Mouse (Mus musculus): Measurements from ENCODE around the gene Spcs2. TPM values are rescaled to one million over a fixed set of nuclear protein-coding genes. Genes with fewer than 3 reads are reported as not detected.

Spcs2 gene
- polyA plus RNA-seq, 1 experiment from 2014 or later, result 301 TPM

DNA sequence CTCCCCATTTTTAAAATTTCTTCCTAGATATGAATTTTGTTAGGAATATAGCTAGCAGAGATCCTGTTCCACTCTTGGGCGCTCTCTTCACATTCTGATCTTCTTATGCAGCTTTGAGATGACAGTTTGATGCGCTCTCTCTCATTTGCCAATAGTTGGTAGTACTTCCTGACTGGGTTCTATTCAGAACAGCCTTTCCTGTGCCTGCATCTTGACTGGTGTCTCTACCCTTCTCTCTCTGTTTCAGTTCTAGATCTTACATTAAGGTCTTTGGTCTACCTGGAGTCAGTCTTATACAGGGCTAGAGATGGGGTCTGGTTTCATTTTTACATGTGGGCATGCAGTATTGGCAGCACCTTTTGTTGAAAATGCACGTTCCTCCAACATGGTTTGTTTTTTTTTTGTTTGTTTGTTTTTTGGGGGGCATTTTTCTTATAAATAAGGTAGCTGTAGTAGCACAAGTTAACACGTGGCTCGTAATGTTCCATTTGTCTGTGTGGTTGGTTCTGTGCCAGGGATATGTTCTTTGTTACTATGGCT is 28.9 kb downstream of the Spcs2 start:
- Histone ChIP-seq H3K36me3 (ENCODE audit: control insufficient read depth, insufficient read depth, low read length) (peaks cover 12% of the 10 kb centered on the region), H3K4me3 (ENCODE audit: low read depth, low read length) (no peak overlapping the region), H3K4me2 (no peak overlapping the region), H3K9me3 (ENCODE audit: control insufficient read depth, low read length) (no peaks in the 10 kb centered on the region), H3K27ac (ENCODE audit: low read depth, low read length) (no peak overlapping the region), H3K27me3 (replicated peaks; ENCODE audit: control insufficient read depth, insufficient read depth, low read length) (no peaks in the 10 kb centered on the region), H3K9ac (ENCODE audit: low read depth, low read length) (no peak overlapping the region), H3K4me1 (replicated peaks; ENCODE audit: control insufficient read depth, insufficient read depth, low read length) (peaks cover 4% of the 10 kb centered on the region)
- no peak for ATAC-seq (replicated peaks; ENCODE audit: low FRiP score)
- DNase-seq (ENCODE audit: low spot score), result no peak
- WGBS, result 83% methylated on average over 5 of the region's 5 CpGs

DNA sequence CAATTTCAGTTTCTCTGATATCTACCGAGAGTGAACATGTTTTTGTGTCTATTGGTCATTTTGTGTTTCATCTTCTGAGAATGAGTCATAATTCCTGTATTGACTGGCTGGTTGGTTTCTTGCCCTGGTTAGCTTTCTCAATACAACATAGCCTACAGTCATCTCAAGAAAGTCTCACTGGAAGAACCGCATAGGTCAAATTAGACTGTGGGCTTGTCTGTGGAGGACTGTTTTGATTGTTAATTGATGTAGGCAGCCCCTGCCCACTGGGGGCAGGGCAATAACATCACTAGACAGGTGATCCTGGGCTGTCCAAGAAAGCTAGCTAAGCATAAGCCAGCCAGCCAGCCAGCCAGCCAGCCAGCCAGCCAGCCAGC is 29.4 kb downstream of the Spcs2 start:
- Histone ChIP-seq H3K36me3 (ENCODE audit: control insufficient read depth, insufficient read depth, low read length) (peaks cover 9% of the 10 kb centered on the region), H3K9me3 (ENCODE audit: control insufficient read depth, low read length) (no peaks in the 10 kb centered on the region), H3K4me2 (no peak overlapping the region), H3K9ac (ENCODE audit: low read depth, low read length) (no peak overlapping the region), H3K27me3 (replicated peaks; ENCODE audit: control insufficient read depth, insufficient read depth, low read length) (no peaks in the 10 kb centered on the region), H3K27ac (ENCODE audit: low read depth, low read length) (no peak overlapping the region), H3K4me1 (replicated peaks; ENCODE audit: control insufficient read depth, insufficient read depth, low read length) (peaks cover 4% of the 10 kb centered on the region), H3K4me3 (ENCODE audit: low read depth, low read length) (no peak overlapping the region)
- ATAC-seq (replicated peaks; ENCODE audit: low FRiP score) (no peak), DNase-seq (ENCODE audit: low spot score) (no peak)
- WGBS, result 89% methylated on average over 2 of the region's 2 CpGs

DNA sequence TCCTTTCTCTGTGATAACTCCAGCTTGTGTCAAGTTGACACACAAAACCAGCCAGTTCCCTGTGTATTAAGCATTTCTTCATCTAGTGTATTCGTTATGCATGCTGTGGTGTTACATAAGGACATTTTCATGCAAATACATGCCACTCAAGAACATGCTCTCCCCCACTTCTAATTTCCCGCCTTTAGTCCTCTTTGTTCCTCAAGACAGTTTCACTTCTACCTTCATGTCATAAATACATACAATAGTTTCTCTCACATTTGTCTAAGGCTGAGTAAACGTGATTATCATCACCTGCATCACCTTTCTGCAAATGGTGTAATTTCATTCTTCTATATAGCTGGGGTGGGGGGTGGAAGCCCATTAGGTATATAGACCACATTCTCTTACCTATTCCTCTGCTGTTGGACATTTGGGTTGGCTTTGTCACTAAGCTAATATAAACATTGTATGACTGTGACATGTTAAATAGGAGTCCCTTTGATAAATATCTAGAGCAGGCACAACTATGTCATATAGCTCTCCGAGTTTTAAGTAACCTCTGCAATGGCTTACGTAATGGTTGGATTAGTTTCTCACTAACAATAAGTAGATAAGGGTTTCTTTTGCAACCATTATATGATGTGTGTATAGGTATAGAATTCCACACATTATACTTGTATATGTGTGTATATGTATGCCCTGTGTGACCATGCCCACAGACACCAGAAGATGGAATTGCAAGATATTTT is 30.0 kb downstream of the Spcs2 start:
- Histone ChIP-seq H3K9me3 (ENCODE audit: control insufficient read depth, low read length) (no peaks in the 10 kb centered on the region), H3K4me3 (ENCODE audit: low read depth, low read length) (no peak overlapping the region), H3K27me3 (replicated peaks; ENCODE audit: control insufficient read depth, insufficient read depth, low read length) (no peaks in the 10 kb centered on the region), H3K4me2 (no peak overlapping the region), H3K27ac (ENCODE audit: low read depth, low read length) (no peak overlapping the region), H3K36me3 (ENCODE audit: control insufficient read depth, insufficient read depth, low read length) (peaks cover 5% of the 10 kb centered on the region), H3K4me1 (replicated peaks; ENCODE audit: control insufficient read depth, insufficient read depth, low read length) (peaks cover 8% of the 10 kb centered on the region), H3K9ac (ENCODE audit: low read depth, low read length) (no peak overlapping the region)
- no peak for DNase-seq (ENCODE audit: low spot score)
- WGBS, result 76% methylated on average over 5 of the region's 5 CpGs
- no peak for ATAC-seq (replicated peaks; ENCODE audit: low FRiP score)

GRCm38 (mm10) chr7:99828083-99828570 is 35.1 kb downstream of the Spcs2 start, which contains the start of gene Neu3:
Neu3 (minus strand) TSS chr7:99828417.
- peaks cover 36% of the 10 kb centered on the region for H3K4me1 ChIP-seq (replicated peaks; ENCODE audit: control insufficient read depth, insufficient read depth, low read length)
- peak within 1 kb of the TSS; percentile 81 for H3K9ac ChIP-seq (ENCODE audit: low read depth, low read length)
- H3K4me3 ChIP-seq (ENCODE audit: low read depth, low read length), result peak within 1 kb of the TSS; percentile 75
- peak; percentile 92 for ATAC-seq (replicated peaks; ENCODE audit: low FRiP score)
- peak within 1 kb of the TSS; percentile 83 for H3K27ac ChIP-seq (ENCODE audit: low read depth, low read length)
- WGBS, result under 1% methylated on average over 26 of the region's 26 CpGs
- no peaks in the 10 kb centered on the region for H3K36me3 ChIP-seq (ENCODE audit: control insufficient read depth, insufficient read depth, low read length)
- peak within 1 kb of the TSS; percentile 72 for H3K4me2 ChIP-seq
- H3K9me3 ChIP-seq (ENCODE audit: control insufficient read depth, low read length), result no peaks in the 10 kb centered on the region
- H3K27me3 ChIP-seq (replicated peaks; ENCODE audit: control insufficient read depth, insufficient read depth, low read length), result no peaks in the 10 kb centered on the region
- DNase-seq (ENCODE audit: low spot score), result peak; percentile 90

DNA sequence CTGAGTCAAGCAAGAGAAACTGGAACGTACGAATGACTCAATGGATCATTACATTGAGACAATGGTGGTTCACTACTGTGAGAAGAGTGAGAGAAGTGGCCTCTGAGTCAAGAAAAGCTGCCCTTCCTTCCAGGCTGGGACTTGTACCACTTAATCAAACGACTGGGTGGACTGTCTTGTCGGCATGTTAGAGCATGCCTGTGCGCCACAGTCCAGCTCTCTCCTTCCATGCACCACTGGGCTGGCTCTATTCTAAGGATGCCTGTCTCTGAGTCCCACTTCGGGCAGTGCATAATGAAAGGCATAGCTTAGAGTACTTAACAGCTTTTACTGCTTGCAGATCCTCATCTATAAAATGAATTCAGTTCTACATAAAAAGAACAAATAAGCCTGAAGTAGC is 37.2 kb downstream of the Spcs2 start:
- 65% methylated on average over 6 of the region's 6 CpGs for WGBS
- H3K9ac ChIP-seq (ENCODE audit: low read depth, low read length), result no peak overlapping the region
- H3K4me1 ChIP-seq (replicated peaks; ENCODE audit: control insufficient read depth, insufficient read depth, low read length), result peaks cover 51% of the 10 kb centered on the region
- no peaks in the 10 kb centered on the region for H3K36me3 ChIP-seq (ENCODE audit: control insufficient read depth, insufficient read depth, low read length)
- 0 out of 2 replicates have a peak overlapping the region, but pooled peaks have one; percentile 17 for H3K4me3 ChIP-seq (ENCODE audit: low read depth, low read length)
- no peaks in the 10 kb centered on the region for H3K27me3 ChIP-seq (replicated peaks; ENCODE audit: control insufficient read depth, insufficient read depth, low read length)
- ATAC-seq (replicated peaks; ENCODE audit: low FRiP score) (no peak), DNase-seq (ENCODE audit: low spot score) (no peak)
- peak overlapping the region; percentile 70 for H3K4me2 ChIP-seq
- H3K9me3 ChIP-seq (ENCODE audit: control insufficient read depth, low read length), result no peaks in the 10 kb centered on the region
- peak overlapping the region; percentile 83 for H3K27ac ChIP-seq (ENCODE audit: low read depth, low read length)

- Histone ChIP-seq H3K27ac (ENCODE audit: low read depth, low read length) (peak overlapping the region; percentile 83), H3K27me3 (replicated peaks; ENCODE audit: control insufficient read depth, insufficient read depth, low read length) (no peaks in the 10 kb centered on the region), H3K4me1 (replicated peaks; ENCODE audit: control insufficient read depth, insufficient read depth, low read length) (peaks cover 51% of the 10 kb centered on the region), H3K4me3 (ENCODE audit: low read depth, low read length) (peak overlapping the region; percentile 26), H3K36me3 (ENCODE audit: control insufficient read depth, insufficient read depth, low read length) (no peaks in the 10 kb centered on the region), H3K9ac (ENCODE audit: low read depth, low read length) (peak overlapping the region; percentile 42; the same call in 1 of the 2 replicates), H3K9me3 (ENCODE audit: control insufficient read depth, low read length) (no peaks in the 10 kb centered on the region), H3K4me2 (peak overlapping the region; percentile 70)
- no peak for DNase-seq (ENCODE audit: low spot score)
- 55% methylated on average over 9 of the region's 9 CpGs for WGBS
- ATAC-seq (replicated peaks; ENCODE audit: low FRiP score), result peak; percentile 18
These were observed 37.8 kb downstream of the Spcs2 start for GRCm38 (mm10) chr7:99825511-99825910.

DNA sequence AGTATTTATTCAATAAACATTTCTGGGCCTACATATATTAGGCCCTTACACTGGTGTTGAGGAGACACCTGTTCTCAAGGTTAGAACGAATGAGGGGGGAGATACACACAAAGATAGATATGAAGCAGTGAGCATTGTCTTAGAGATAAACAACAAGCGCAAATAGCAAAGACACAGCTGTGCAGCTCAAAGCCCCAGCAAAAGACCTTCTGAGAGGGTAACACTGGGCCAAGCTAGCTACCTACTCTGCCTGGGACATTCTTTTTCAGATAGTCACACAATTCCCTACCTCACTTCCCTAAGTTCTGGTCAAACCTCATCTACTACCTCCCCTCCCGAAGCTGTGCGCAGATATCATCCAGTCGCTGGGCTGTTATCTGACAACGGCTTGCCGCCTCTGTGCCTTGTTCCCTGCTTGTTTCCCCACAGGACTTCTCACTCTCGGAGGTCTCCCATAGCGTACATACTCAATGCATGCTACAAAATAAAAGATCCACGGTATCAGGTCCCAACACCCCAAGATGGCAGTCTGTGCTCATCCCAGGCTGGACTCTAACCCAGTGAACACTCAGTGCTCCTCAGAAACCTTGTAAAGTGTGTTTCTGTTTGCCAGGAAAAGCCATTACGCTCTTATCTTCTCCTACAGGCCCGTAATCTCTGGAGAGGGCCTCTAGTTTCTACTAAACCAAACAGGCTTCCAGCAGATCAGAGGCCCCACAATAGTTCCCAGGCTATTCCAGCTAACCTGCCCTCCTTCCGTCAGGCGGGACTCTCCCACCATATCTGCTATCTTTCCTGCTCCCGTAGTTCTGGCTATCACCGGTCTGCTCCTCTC is 38.4 kb downstream of the Spcs2 start:
- peak; percentile 42 for DNase-seq (ENCODE audit: low spot score)
- peaks cover 51% of the 10 kb centered on the region for H3K4me1 ChIP-seq (replicated peaks; ENCODE audit: control insufficient read depth, insufficient read depth, low read length)
- WGBS, result 23% methylated on average over 16 of the region's 16 CpGs
- ATAC-seq (replicated peaks; ENCODE audit: low FRiP score), result peak; percentile 76
- H3K4me3 ChIP-seq (ENCODE audit: low read depth, low read length), result peak overlapping the region; percentile 26
- no peaks in the 10 kb centered on the region for H3K9me3 ChIP-seq (ENCODE audit: control insufficient read depth, low read length)
- H3K27ac ChIP-seq (ENCODE audit: low read depth, low read length), result peak overlapping the region; percentile 83
- peak overlapping the region; percentile 70 for H3K4me2 ChIP-seq
- peak overlapping the region; percentile 42 for H3K9ac ChIP-seq (ENCODE audit: low read depth, low read length)
- no peaks in the 10 kb centered on the region for H3K36me3 ChIP-seq (ENCODE audit: control insufficient read depth, insufficient read depth, low read length)
- H3K27me3 ChIP-seq (replicated peaks; ENCODE audit: control insufficient read depth, insufficient read depth, low read length), result no peaks in the 10 kb centered on the region

- peak overlapping the region; percentile 78 for H3K27ac ChIP-seq (ENCODE audit: low read depth, low read length)
- H3K36me3 ChIP-seq (ENCODE audit: control insufficient read depth, insufficient read depth, low read length), result no peaks in the 10 kb centered on the region
- peak overlapping the region; percentile 58 for H3K4me2 ChIP-seq
- DNase-seq (ENCODE audit: low spot score), result no peak
- no peaks in the 10 kb centered on the region for H3K27me3 ChIP-seq (replicated peaks; ENCODE audit: control insufficient read depth, insufficient read depth, low read length)
- H3K9me3 ChIP-seq (ENCODE audit: control insufficient read depth, low read length), result no peaks in the 10 kb centered on the region
- WGBS, result 80% methylated on average over 10 of the region's 10 CpGs
- H3K4me3 ChIP-seq (ENCODE audit: low read depth, low read length), result no peak overlapping the region
- ATAC-seq (replicated peaks; ENCODE audit: low FRiP score), result no peak
- peak overlapping the region; percentile 32; the same call in 1 of the 2 replicates for H3K9ac ChIP-seq (ENCODE audit: low read depth, low read length)
- H3K4me1 ChIP-seq (replicated peaks; ENCODE audit: control insufficient read depth, insufficient read depth, low read length), result peaks cover 47% of the 10 kb centered on the region
These were observed 40.1 kb downstream of the Spcs2 start for GRCm38 (mm10) chr7:99823045-99823663.

All from liver, embryonic 11.5 days (tissue).